Comparison of ENCODE assay signal across 8 mouse cellular contexts in the genomic region with DNA sequence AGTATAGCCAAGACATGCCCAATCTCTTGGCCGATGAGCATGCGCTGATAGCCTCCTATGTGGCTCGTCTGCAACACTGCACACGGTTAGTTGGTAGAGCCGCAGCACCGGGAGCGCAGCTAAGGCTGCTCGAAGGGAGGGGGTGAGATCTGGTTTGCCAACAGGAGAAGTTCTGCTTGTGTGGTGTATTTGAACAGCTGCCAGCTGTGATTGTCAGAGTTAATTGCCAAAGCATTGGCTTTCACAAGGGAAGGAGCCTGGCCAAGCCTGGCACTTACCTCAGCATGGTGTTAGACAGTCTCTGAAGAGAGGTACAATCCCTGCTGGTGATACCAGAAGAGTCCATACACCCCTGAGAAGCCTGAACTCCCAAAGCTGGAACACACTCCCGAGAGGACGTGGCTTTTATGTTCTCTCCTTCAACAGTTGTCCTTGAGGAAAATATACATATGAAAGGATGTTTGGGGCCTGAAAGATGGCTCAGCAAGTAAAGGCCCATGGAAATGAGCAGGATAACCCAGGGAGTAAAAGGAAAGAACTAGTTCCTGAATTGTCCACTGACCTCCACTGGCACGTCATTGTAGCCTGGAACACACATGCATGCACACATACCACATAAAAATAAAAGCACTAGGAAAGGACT.
DNase-seq lines count a peak whose midpoint lies in the region; ATAC-seq and TF ChIP-seq lines count a peak whose summit lies in the region.
"Had no signal": no experiment of that assay in that cellular context is flagged by ENCODE, and none has a peak within 500 bp of the region (broad histone marks: within the 10 kb centered on the region; RNA-seq: fewer than 3 reads in every experiment).

No protein-coding gene starts in this region.

- H3K27me3 ChIP-seq in lung, postnatal 0 days (replicated peaks; ENCODE audit: insufficient read depth, low read length) = no peaks in the 10 kb centered on the region

- TF ChIP-seq EP300 in lung, postnatal 0 days (IDR thresholded peaks at IDR 0.05) = no peak

- 50% methylated on average over 11 of the region's 11 CpGs for WGBS in lung, postnatal 0 days

- no peak for TF ChIP-seq CTCF in lung, postnatal 0 days (IDR thresholded peaks at IDR 0.05)

- H3K9ac ChIP-seq in lung, postnatal 0 days (replicated peaks; ENCODE audit: low read depth) = no peak overlapping the region

- peak; percentile 17 to 42 for DNase-seq in lung, adult 18-20 months
- no peak for DNase-seq in lung, postnatal 0 days (ENCODE audit: low spot score)
- peak; percentile 45 for DNase-seq in cerebellum, adult 11-12 months
- DNase-seq in gonadal fat pad, adult 2 months (ENCODE audit: low read depth) = peak; percentile 69
- peak; percentile 37 for DNase-seq in lung, postnatal 10 days
- no peak for DNase-seq in B cell, adult 2 months

- H3K4me2 ChIP-seq in lung, postnatal 0 days (replicated peaks; ENCODE audit: low read depth, low read length) = no peak overlapping the region

- H3K4me3 ChIP-seq in lung, postnatal 0 days (ENCODE audit: low read depth, low read length) = no peak overlapping the region

- no peaks in the 10 kb centered on the region for H3K36me3 ChIP-seq in lung, postnatal 0 days (ENCODE audit: insufficient read depth, low read length)

- ATAC-seq in lung, postnatal 0 days = no peak
- no peak for ATAC-seq in inflammation-experienced regulatory T-cells, adult 6 months

- no peak overlapping the region for H3K27ac ChIP-seq in lung, postnatal 0 days (ENCODE audit: low read length)
- H3K27ac ChIP-seq: kidney, postnatal 0 days had no signal

- H3K9me3 ChIP-seq in lung, postnatal 0 days (ENCODE audit: low read length) = no peaks in the 10 kb centered on the region

- no peaks in the 10 kb centered on the region for H3K4me1 ChIP-seq in lung, postnatal 0 days (ENCODE audit: insufficient read depth, low read depth, low read length)

Comparison
In these comparisons a context has a peak if more than half of its experiments do, and no peak if none do; other contexts are left out.
1. DNase-seq: peak in lung, adult 18-20 months (2 of 2), cerebellum, adult 11-12 months (single experiment), gonadal fat pad, adult 2 months (single experiment) and lung, postnatal 10 days (single experiment); none in lung, postnatal 0 days (single experiment) and B cell, adult 2 months (0 of 2).